Mouse (Mus musculus) cerebellum, adult (tissue): ENCODE measurements at regions not wholly inside any gene's neighbourhood (a gene's known extent, or its start where the extent isn't known, plus 50 kb on each side); places are given as distances from the start of the nearest gene placed in this dataset.

Experiments used
- ATAC-seq: cut with Nextera tagmentation; 2 replicates; pipeline ENCODE4 v1.9.2; 2017; ENCODE audit warnings: mild to moderate bottlenecking, moderate library complexity, mixed read lengths; ENCODE audit not compliant: insufficient number of reproducible peaks, low FRiP score, low TSS enrichment

- no peak for ATAC-seq
These were observed 1133.3 kb downstream of the Cdh18 start for GRCm38 (mm10) chr15:23682128-23682527.

GRCm38 (mm10) chr15:23708609-23709008, 1159.8 kb downstream of the Cdh18 start:
- peak; percentile 82 for ATAC-seq
